Mouse (Mus musculus): ENCODE measurements around the gene Ppl.

The Ppl gene

DNA sequence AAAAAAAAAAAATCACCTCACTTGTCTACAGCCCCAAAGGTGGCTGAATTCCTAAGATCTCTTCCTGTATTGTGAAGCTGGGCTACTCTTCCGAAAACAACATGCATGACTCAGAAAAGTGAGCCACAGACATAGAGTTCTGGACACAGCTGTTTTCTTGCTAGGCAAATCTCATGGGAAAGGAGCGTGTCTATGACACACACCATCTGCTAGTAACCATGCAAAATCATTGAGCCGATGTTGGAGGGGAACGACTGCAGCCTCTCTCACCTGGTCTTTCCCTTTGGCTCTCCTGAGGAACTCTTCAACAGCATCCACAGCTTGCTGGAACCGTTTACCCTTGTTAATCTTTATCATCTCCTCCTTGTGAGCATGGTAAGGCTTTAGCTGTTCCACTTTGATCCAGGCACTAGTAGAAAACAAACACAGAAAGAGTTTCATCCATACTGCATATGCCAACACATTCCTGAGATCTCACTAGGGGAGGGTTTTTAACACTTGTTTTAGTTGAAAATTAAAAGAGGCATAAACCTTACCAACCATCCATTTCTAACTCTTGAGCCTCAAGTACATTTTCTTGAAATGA, 95.5 kb downstream of the Ppl start:
- no peak for DNase-seq (ENCODE audit: low spot score in 2 of 2)
